ENCODE assay signal across 9 mouse cellular contexts in the genomic region with DNA sequence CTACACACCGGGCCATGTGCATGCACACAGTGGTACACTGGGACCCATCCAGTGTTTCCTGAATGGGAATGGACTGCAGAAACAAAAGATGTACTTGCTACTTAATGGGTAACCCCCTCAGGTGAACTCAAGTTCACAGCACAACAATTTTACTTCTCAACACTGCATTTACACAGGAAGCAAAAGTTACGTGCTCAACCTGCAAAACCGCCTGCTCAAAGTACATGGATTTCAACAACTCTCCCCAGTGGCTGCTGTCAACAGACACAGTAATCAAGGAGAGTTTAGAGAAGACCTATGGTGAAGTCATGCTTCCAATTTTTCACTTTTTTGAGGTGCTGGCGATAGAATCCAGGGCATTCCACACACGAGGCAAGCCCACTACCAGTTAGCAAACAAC. TPM values are rescaled to one million over a fixed set of nuclear protein-coding genes. Genes with fewer than 3 reads are reported as not detected.
DNase-seq lines count a peak whose midpoint lies in the region; ATAC-seq and TF ChIP-seq lines count a peak whose summit lies in the region.
"Had no signal": no experiment of that assay in that cellular context is flagged by ENCODE, and none has a peak within 500 bp of the region (broad histone marks: within the 10 kb centered on the region; RNA-seq: fewer than 3 reads in every experiment).

No protein-coding gene starts in this region.

- H3K27me3 ChIP-seq in liver, adult 2 months (ENCODE audit: control insufficient read depth, insufficient read depth, low read length): no peaks in the 10 kb centered on the region
- H3K27me3 ChIP-seq in forebrain, embryonic 10.5 days (ENCODE audit: poor library complexity, severe bottlenecking): no peaks in the 10 kb centered on the region
- no peaks in the 10 kb centered on the region for H3K27me3 ChIP-seq in limb, embryonic 13.5 days
- H3K27me3 ChIP-seq in stomach, embryonic 14.5 days (ENCODE audit: control insufficient read depth, insufficient read depth, low read length): no peaks in the 10 kb centered on the region

- peak overlapping the region; percentile 87 for H3K4me2 ChIP-seq in limb, embryonic 13.5 days (replicated peaks)
- H3K4me2 ChIP-seq in stomach, embryonic 14.5 days (replicated peaks; ENCODE audit: low read depth, low read length): peak overlapping the region; percentile 61

- no peak for TF ChIP-seq CTCF in liver, adult 2 months (IDR thresholded peaks at IDR 0.05; ENCODE audit: low read depth, low read length)

- H3K4me3 ChIP-seq in liver, adult 2 months (ENCODE audit: insufficient read depth, low read depth, low read length): no peak overlapping the region
- H3K4me3 ChIP-seq in forebrain, embryonic 10.5 days: peak overlapping the region; percentile 82
- peak overlapping the region; percentile 78 for H3K4me3 ChIP-seq in limb, embryonic 13.5 days
- H3K4me3 ChIP-seq in stomach, embryonic 14.5 days (ENCODE audit: low read depth, low read length): peak overlapping the region; percentile 3; the same call in 1 of the 2 replicates

- 21% methylated on average over 5 of the region's 5 CpGs for WGBS in liver, adult 2 months
- WGBS in forebrain, embryonic 10.5 days: 72% methylated on average over 5 of the region's 5 CpGs
- 50% methylated on average over 5 of the region's 5 CpGs for WGBS in limb, embryonic 13.5 days
- 58% methylated on average over 5 of the region's 5 CpGs for WGBS in stomach, embryonic 14.5 days

- no peak for ATAC-seq in limb, embryonic 13.5 days (ENCODE audit: low FRiP score, low read depth)
- ATAC-seq in stomach, embryonic 14.5 days (ENCODE audit: insufficient number of reproducible peaks, insufficient read depth, low FRiP score, low read depth): no peak

- H3K79me2 ChIP-seq in liver, adult 2 months (ENCODE audit: control insufficient read depth, insufficient read depth, low read length): peaks cover 14% of the 10 kb centered on the region; the same call in 1 of the 2 replicates

- TF ChIP-seq POLR2A in liver, adult 2 months (IDR thresholded peaks at IDR 0.05; ENCODE audit: extremely low read depth, insufficient read depth, low read length): no peak

- no peaks in the 10 kb centered on the region for H3K9me3 ChIP-seq in forebrain, embryonic 10.5 days
- H3K9me3 ChIP-seq in limb, embryonic 13.5 days: no peaks in the 10 kb centered on the region
- no peaks in the 10 kb centered on the region for H3K9me3 ChIP-seq in stomach, embryonic 14.5 days (ENCODE audit: control insufficient read depth, low read depth, low read length)

- H3K36me3 ChIP-seq in liver, adult 2 months (ENCODE audit: control insufficient read depth, insufficient read depth, low read length): peaks cover 9% of the 10 kb centered on the region
- peaks cover 25% of the 10 kb centered on the region for H3K36me3 ChIP-seq in forebrain, embryonic 10.5 days (replicated peaks)
- H3K36me3 ChIP-seq in limb, embryonic 13.5 days: peaks cover 21% of the 10 kb centered on the region
- peaks cover 3% of the 10 kb centered on the region for H3K36me3 ChIP-seq in stomach, embryonic 14.5 days (ENCODE audit: control insufficient read depth, insufficient read depth, low read length)

- H3K27ac ChIP-seq in liver, adult 2 months (replicated peaks; ENCODE audit: insufficient read depth, low read depth, low read length): no peak overlapping the region; the same call in 1 of the 2 replicates
- H3K27ac ChIP-seq in forebrain, embryonic 10.5 days: no peak overlapping the region
- no peak overlapping the region for H3K27ac ChIP-seq in limb, embryonic 13.5 days
- no peak overlapping the region for H3K27ac ChIP-seq in stomach, embryonic 14.5 days (ENCODE audit: low read length)
- H3K27ac ChIP-seq: macrophage had no signal

- no peak overlapping the region for H3K9ac ChIP-seq in liver, adult 2 months (ENCODE audit: low read depth, low read length)
- peak overlapping the region; percentile 52 for H3K9ac ChIP-seq in limb, embryonic 13.5 days
- no peak overlapping the region for H3K9ac ChIP-seq in stomach, embryonic 14.5 days (replicated peaks; ENCODE audit: low read depth, low read length)

- H3K4me1 ChIP-seq in liver, adult 2 months (ENCODE audit: control insufficient read depth, insufficient read depth, low read length): peaks cover 9% of the 10 kb centered on the region
- H3K4me1 ChIP-seq in forebrain, embryonic 10.5 days: peaks cover 40% of the 10 kb centered on the region
- peaks cover 24% of the 10 kb centered on the region for H3K4me1 ChIP-seq in limb, embryonic 13.5 days
- H3K4me1 ChIP-seq in stomach, embryonic 14.5 days (ENCODE audit: control insufficient read depth, insufficient read depth, low read length): peaks cover 13% of the 10 kb centered on the region; the same call in 1 of the 2 replicates

- peak; percentile 46 for DNase-seq in liver, adult 2 months (ENCODE audit: extremely low read depth, low read depth, low spot score)
- no peak for DNase-seq in liver
- no peak for DNase-seq in forebrain, embryonic 10.5 days (ENCODE audit: extremely low spot score, low spot score)
- DNase-seq in cerebellum, adult 11-12 months: no peak
- no peak for DNase-seq in kidney, adult 8-10 months
- no peak for DNase-seq in gastrocnemius, postnatal 25 days

RNA-seq across cellular contexts. Expression of a gene that starts 1.6 kb away (rescaled TPM):
- total RNA-seq in liver, adult 2 months (2014; rRNA removed): 16.7 and 24.0 TPM in 2 replicates
- 26.9 and 31.4 TPM in 2 replicates for polyA plus RNA-seq in liver, adult 2 months (2012; rRNA removed)
- 192 and 193 TPM in 2 replicates for polyA plus RNA-seq in forebrain, embryonic 10.5 days (2016; fragmentation: Nextera tagmentation; extraction: Ambion mirVana)
- 118 and 122 TPM in 2 replicates for polyA plus RNA-seq in limb, embryonic 13.5 days (2015; fragmentation: Nextera tagmentation; extraction: Ambion mirVana)
- polyA plus RNA-seq in stomach, embryonic 14.5 days (2014; fragmentation: Nextera tagmentation; extraction: Ambion mirVana): 126 and 136 TPM in 2 replicates
- total RNA-seq in gastrocnemius, postnatal 25 days (2021): 10 to 100 TPM; 10.5 to 11.9 TPM

RNA-seq across cellular contexts. Expression of a gene that starts 1.8 kb away (rescaled TPM):
- total RNA-seq in liver, adult 2 months (2014; rRNA removed): 7.2 and 8.0 TPM in 2 replicates
- 3.3 and 4.1 TPM in 2 replicates for polyA plus RNA-seq in liver, adult 2 months (2012; rRNA removed)
- 13.5 and 14.4 TPM in 2 replicates for polyA plus RNA-seq in forebrain, embryonic 10.5 days (2016; fragmentation: Nextera tagmentation; extraction: Ambion mirVana)
- polyA plus RNA-seq in limb, embryonic 13.5 days (2015; fragmentation: Nextera tagmentation; extraction: Ambion mirVana): 15.8 and 16.7 TPM in 2 replicates
- polyA plus RNA-seq in stomach, embryonic 14.5 days (2014; fragmentation: Nextera tagmentation; extraction: Ambion mirVana): 13.4 and 17.9 TPM in 2 replicates
- total RNA-seq in gastrocnemius, postnatal 25 days (2021): 10 to 100 TPM; 21.5 to 22.8 TPM

RNA-seq across cellular contexts. Expression of a gene that starts 22.6 kb away (rescaled TPM):
- 239 and 281 TPM in 2 replicates for total RNA-seq in liver, adult 2 months (2014; rRNA removed)
- 263 and 284 TPM in 2 replicates for polyA plus RNA-seq in liver, adult 2 months (2012; rRNA removed)
- 36.7 and 39.1 TPM in 2 replicates for polyA plus RNA-seq in forebrain, embryonic 10.5 days (2016; fragmentation: Nextera tagmentation; extraction: Ambion mirVana)
- 41.9 TPM in 2 replicates for polyA plus RNA-seq in limb, embryonic 13.5 days (2015; fragmentation: Nextera tagmentation; extraction: Ambion mirVana)
- polyA plus RNA-seq in stomach, embryonic 14.5 days (2014; fragmentation: Nextera tagmentation; extraction: Ambion mirVana): 41.9 and 46.3 TPM in 2 replicates
- 10 to 100 TPM; 78.0 to 83.5 TPM for total RNA-seq in gastrocnemius, postnatal 25 days (2021)
